Mouse (Mus musculus) forebrain, postnatal 0 days (tissue): ENCODE measurements at regions not wholly inside any gene's neighbourhood (a gene's known extent, or its start where the extent isn't known, plus 50 kb on each side); places are given as distances from the start of the nearest gene placed in this dataset.

Experiments used
- ATAC-seq: fragments of 200-750 bp; cut with Nextera tagmentation; 2 replicates; pipeline ENCODE4 v1.8.0; 2017; ENCODE audit warnings: mild to moderate bottlenecking, moderate library complexity
- DNase-seq: peaks from one replicate; pipeline ENCODE4 v3.0.0-alpha.2; 2015
- H3K27ac ChIP-seq: fragments of 300-500 bp; sonication (generic); 2 replicates; pipeline ENCODE4 v1.5.1; 2014; ENCODE audit warnings: low read depth, mild to moderate bottlenecking, antibody characterized with exemption, low read length, moderate library complexity, mixed read lengths
- H3K27me3 ChIP-seq: fragments of 300-500 bp; sonication (generic); 2 replicates; pipeline ENCODE4 v1.6.1; 2014; ENCODE audit warnings: mild to moderate bottlenecking, low read length, mixed read lengths; ENCODE audit not compliant: insufficient read depth
- H3K36me3 ChIP-seq: fragments of 300-500 bp; sonication (generic); 2 replicates; pipeline ENCODE4 v1.6.1; 2014; ENCODE audit warnings: mild to moderate bottlenecking, moderate library complexity; ENCODE audit not compliant: insufficient read depth
- H3K4me1 ChIP-seq: fragments of 300-500 bp; sonication (generic); 2 replicates; pipeline ENCODE4 v1.6.1; 2014; ENCODE audit warnings: antibody characterized with exemption; ENCODE audit not compliant: insufficient read depth
- H3K4me2 ChIP-seq: fragments of 300-500 bp; sonication (generic); 2 replicates; pipeline ENCODE4 v1.6.1; 2014; ENCODE audit warnings: low read depth, mild to moderate bottlenecking, moderate library complexity
- H3K4me3 ChIP-seq: fragments of 300-500 bp; sonication (generic); 2 replicates; pipeline ENCODE4 v1.5.1; 2014; ENCODE audit warnings: low read depth, low read length, mixed read lengths
- H3K9ac ChIP-seq: fragments of 300-500 bp; sonication (generic); 2 replicates; pipeline ENCODE4 v1.6.1; 2014; ENCODE audit warnings: mild to moderate bottlenecking
- H3K9me3 ChIP-seq: fragments of 300-500 bp; sonication (generic); 2 replicates; pipeline ENCODE4 v1.6.1; 2016; ENCODE audit warnings: low read length
- CTCF ChIP-seq: sonication (generic); IDR thresholded peaks from 2 replicates; pipeline ENCODE4 v1.5.1; 2016; ENCODE audit warnings: antibody characterized with exemption, control low read depth, low read depth
- WGBS: fragments of 180-500 bp; shearing (Covaris S2); extraction: QIAGEN DNeasy Blood & Tissue Kit; methylation state at CpG from one replicate; pipeline ENCODE4 v1.1.7; 2014; 5-methylcytosine and 5-hydroxymethylcytosine counted together

DNA sequence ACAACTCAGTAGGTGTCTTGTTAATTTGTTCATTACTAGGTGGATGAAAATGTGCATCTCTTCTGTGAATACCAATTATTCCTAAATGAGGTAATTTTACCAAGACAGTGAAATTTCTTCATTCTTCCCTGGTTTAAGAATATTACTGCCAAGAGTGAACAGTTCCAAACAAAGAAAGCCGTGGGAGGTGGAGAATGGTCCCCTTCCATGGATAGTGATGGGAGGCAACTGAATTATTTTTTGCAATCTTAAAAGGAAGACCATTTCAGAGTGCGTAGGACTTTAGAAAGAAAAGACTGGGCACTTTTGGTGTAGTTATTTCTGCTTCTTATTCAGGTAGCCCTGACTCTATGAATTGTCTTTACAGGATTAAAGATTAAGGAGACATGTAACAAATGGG lies 2494.3 kb upstream of the Gm7489 start:
- Histone ChIP-seq H3K9me3 (no peaks in the 10 kb centered on the region), H3K27ac (no peak overlapping the region), H3K27me3 (no peaks in the 10 kb centered on the region), H3K4me2 (no peak overlapping the region), H3K9ac (no peak overlapping the region), H3K4me1 (no peaks in the 10 kb centered on the region; the same call in 1 of the 2 replicates), H3K4me3 (no peak overlapping the region), H3K36me3 (no peaks in the 10 kb centered on the region)
- no peak for DNase-seq
- no peak for TF ChIP-seq CTCF
- WGBS = 52% methylated on average over 2 of the region's 2 CpGs
- no peak for ATAC-seq

DNA sequence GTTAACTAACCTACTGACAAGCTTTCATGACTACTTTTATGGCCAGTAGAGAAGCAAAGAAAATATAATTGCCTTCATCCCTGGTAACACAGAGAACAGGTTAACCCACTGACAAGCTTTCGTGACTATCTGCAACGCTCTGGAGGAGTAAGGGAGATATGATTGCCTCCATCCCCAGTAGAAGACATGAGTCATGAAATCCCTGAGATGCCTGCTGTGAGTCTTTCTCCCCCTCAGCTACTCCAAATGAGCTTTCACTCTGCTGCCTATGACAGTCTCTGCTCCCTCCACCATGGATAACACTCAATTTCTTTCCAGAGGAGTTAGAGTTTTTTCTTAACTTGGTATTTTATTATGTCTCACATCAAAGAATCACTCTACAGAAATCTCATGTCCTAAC lies 2493.4 kb upstream of the Gm7489 start:
- DNase-seq (no peak), ATAC-seq (no peak)
- Histone ChIP-seq H3K27me3 (no peaks in the 10 kb centered on the region), H3K9me3 (no peaks in the 10 kb centered on the region), H3K4me3 (no peak overlapping the region), H3K4me2 (no peak overlapping the region), H3K27ac (no peak overlapping the region), H3K36me3 (no peaks in the 10 kb centered on the region), H3K9ac (no peak overlapping the region), H3K4me1 (no peaks in the 10 kb centered on the region; the same call in 1 of the 2 replicates)
- no peak for TF ChIP-seq CTCF
- 96% methylated on average over 2 of the region's 2 CpGs for WGBS

DNA sequence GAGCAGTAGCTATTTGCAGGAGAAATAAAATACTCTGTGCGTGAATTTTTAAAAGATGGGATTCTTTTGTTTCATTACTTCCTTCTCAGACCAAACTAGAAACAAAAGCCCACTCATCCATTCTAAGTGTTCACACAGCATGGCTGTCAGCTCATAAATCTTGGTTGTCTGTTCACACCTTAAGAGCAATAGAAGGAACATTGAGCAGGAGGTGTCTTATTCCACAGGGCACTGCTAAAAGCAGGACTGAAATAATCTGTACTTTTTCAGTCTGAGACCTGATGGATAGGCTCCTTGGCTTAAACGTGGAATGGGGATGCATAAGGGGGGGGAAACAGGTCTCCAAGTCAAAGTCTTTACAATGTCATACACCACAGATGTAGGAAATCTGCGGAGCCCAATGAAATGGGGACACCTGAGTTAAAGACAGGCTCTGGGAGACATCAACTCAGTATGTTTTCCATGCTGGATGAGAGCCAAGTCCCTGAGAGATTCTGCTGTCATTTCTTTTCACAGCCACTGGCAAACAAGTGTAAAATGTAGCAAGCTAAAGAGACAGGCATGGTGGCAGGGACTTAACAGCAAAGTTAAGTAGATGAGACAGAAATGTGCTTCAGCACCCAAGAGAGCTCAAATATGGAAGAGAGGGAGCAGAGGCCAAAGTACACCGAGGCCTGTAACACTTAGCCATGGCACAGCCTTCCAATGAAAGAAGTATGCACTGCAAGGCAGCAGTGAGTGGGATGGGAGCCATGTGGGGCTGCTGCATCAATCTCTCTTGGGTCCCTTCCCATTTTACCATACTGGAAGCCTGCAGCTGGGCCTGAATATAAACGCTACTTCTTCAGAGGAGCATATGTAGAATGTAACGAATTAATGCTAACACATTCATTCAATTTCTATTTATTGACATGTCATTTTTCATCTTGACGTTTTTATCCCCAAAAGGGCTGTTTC lies 2492.0 kb upstream of the Gm7489 start:
- no peak for TF ChIP-seq CTCF
- no peaks in the 10 kb centered on the region for H3K9me3 ChIP-seq
- no peaks in the 10 kb centered on the region; the same call in 1 of the 2 replicates for H3K4me1 ChIP-seq
- 63% methylated on average over 7 of the region's 7 CpGs for WGBS
- H3K27me3 ChIP-seq = no peaks in the 10 kb centered on the region
- H3K27ac ChIP-seq = no peak overlapping the region
- ATAC-seq = peak; percentile 16; the same call in 1 of the 2 replicates
- no peaks in the 10 kb centered on the region for H3K36me3 ChIP-seq
- DNase-seq = peak; percentile 30
- no peak overlapping the region for H3K4me3 ChIP-seq
- no peak overlapping the region for H3K9ac ChIP-seq
- no peak overlapping the region for H3K4me2 ChIP-seq

DNA sequence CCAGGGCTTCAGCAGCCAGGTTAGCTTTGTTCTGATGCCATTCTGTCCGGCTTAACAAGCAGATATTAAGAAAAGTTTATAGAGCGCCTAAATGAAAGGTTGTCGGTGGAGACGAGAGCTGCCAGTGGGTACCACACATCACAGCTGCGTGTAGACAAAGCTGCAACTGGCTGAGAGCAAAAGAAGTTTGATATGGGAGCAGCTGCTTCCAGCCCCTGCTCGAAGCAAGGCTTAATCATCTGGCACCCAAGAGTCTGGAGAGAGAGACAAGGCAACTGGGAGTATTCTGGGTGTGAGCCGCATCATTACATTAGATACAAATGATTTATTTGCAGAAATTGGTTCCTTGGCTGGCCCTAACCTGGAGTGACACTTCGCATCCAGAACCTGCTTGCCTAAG lies 2488.7 kb upstream of the Gm7489 start:
- no peak overlapping the region for H3K4me2 ChIP-seq
- no peak overlapping the region for H3K9ac ChIP-seq
- peak; percentile 59 for ATAC-seq
- H3K27ac ChIP-seq = no peak overlapping the region
- WGBS = 55% methylated on average over 8 of the region's 8 CpGs
- H3K27me3 ChIP-seq = no peaks in the 10 kb centered on the region
- H3K36me3 ChIP-seq = no peaks in the 10 kb centered on the region
- DNase-seq = no peak
- no peaks in the 10 kb centered on the region; the same call in 1 of the 2 replicates for H3K4me1 ChIP-seq
- H3K4me3 ChIP-seq = no peak overlapping the region
- TF ChIP-seq CTCF = no peak
- H3K9me3 ChIP-seq = no peaks in the 10 kb centered on the region

DNA sequence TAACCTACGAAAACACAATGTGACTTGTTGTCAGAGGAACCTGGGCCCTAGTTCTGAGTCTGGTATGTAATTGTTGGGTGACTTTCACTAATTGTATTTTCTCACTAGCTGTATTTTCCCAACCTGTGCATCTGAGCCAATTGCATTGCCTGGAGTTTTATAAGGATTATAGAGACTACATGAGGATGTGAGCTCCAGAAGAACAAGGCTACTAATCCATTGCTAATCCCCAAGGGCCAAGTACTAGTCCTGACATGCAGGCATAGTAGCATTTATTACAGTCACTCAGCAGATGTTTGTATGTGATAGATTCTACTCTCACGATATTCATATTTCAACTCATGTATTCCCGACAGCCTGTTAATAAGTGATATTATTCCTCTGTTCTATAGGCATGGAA lies 2481.1 kb upstream of the Gm7489 start:
- H3K4me1 ChIP-seq = no peaks in the 10 kb centered on the region
- H3K4me3 ChIP-seq = no peak overlapping the region
- no peaks in the 10 kb centered on the region for H3K9me3 ChIP-seq
- no peak overlapping the region for H3K9ac ChIP-seq
- no peak overlapping the region for H3K4me2 ChIP-seq
- DNase-seq = no peak
- no peak for TF ChIP-seq CTCF
- 91% methylated on average over 3 of the region's 3 CpGs for WGBS
- no peak overlapping the region for H3K27ac ChIP-seq
- no peaks in the 10 kb centered on the region for H3K27me3 ChIP-seq
- no peaks in the 10 kb centered on the region for H3K36me3 ChIP-seq
- ATAC-seq = no peak

DNA sequence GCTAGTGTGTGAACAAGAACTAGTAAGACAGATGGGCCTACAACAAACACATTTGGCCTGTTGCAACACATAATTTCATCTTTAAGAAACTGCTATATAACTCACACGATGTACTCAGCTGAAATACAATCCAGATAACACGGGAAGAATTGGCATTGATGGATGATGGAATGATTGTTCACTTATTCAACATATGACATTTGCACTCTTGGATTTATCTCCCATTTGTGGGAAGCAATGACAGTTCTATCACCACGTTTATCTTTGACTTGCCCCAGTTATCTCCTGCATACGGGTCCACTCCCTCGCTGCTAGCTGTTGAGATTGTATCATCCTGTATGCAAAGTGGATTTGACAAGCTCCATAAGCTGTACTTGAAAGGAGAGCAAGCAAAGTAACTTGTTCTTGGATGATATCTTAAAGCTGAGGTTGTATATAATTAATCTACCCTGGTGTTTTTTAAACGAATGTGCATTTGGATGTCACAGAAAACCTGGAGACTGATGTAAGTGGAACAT lies 2474.9 kb upstream of the Gm7489 start:
- Histone ChIP-seq H3K4me3 (no peak overlapping the region), H3K9me3 (no peaks in the 10 kb centered on the region), H3K36me3 (no peaks in the 10 kb centered on the region), H3K4me2 (no peak overlapping the region), H3K27me3 (no peaks in the 10 kb centered on the region), H3K4me1 (no peaks in the 10 kb centered on the region), H3K27ac (no peak overlapping the region), H3K9ac (no peak overlapping the region)
- DNase-seq = no peak
- no peak for ATAC-seq
- WGBS = 81% methylated on average over 6 of the region's 6 CpGs
- no peak for TF ChIP-seq CTCF

DNA sequence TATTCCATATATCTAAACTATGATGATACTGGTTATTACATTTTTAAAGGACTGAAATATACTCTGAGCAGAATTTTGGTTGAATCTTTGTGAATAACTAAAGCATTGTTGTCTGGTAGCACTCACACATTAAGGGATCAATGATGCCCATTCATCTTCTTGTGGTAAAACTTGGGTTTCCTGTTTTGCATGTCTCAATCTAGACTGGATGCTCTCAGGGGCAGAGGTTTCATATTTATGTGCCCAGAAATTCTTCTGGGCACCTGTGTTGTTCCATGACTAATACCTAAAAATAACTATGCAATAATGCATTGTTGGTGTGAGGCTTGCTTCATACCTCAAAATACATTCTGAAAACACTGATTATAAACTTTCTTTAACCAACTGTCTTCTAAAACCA lies 2472.7 kb upstream of the Gm7489 start:
- ATAC-seq = no peak
- Histone ChIP-seq H3K4me1 (no peaks in the 10 kb centered on the region), H3K36me3 (no peaks in the 10 kb centered on the region)

More for the DNA sequence above, 2472.7 kb upstream of the Gm7489 start:
- no peak for DNase-seq
- Histone ChIP-seq H3K9me3 (no peaks in the 10 kb centered on the region), H3K27ac (no peak overlapping the region), H3K27me3 (no peaks in the 10 kb centered on the region), H3K9ac (no peak overlapping the region), H3K4me3 (no peak overlapping the region), H3K4me2 (no peak overlapping the region)
- TF ChIP-seq CTCF = no peak
